31 mouse cellular contexts compared by ENCODE assay signal in genomic region chr8:69752437-69752836, GRCm38 (mm10). TPM values are rescaled to one million over a fixed set of nuclear protein-coding genes. Genes with fewer than 3 reads are reported as not detected.
DNase-seq lines count a peak whose midpoint lies in the region; ATAC-seq lines count a peak whose summit lies in the region.
"Had no signal": no experiment of that assay in that cellular context is flagged by ENCODE, and none has a peak within 500 bp of the region (broad histone marks: within the 10 kb centered on the region; RNA-seq: fewer than 3 reads in every experiment).

No protein-coding gene starts in this region.

- H3K9me3 ChIP-seq in liver, embryonic 11.5 days (ENCODE audit: control insufficient read depth, low read length) = no peaks in the 10 kb centered on the region
- H3K9me3 ChIP-seq in liver, embryonic 13.5 days (replicated peaks) = no peaks in the 10 kb centered on the region
- H3K9me3 ChIP-seq in liver, embryonic 16.5 days (replicated peaks; ENCODE audit: control insufficient read depth, low read length) = no peaks in the 10 kb centered on the region
- H3K9me3 ChIP-seq: embryonic facial prominence, embryonic 10.5 days; embryonic facial prominence, embryonic 13.5 days; forebrain, embryonic 12.5 days; forebrain, embryonic 15.5 days; G1E; heart, embryonic 12.5 days; heart, embryonic 15.5 days; hindbrain, embryonic 15.5 days had no signal

- peak overlapping the region; percentile 54; the same call in 1 of the 2 replicates for H3K27ac ChIP-seq in liver, embryonic 11.5 days (ENCODE audit: low read depth, low read length)
- H3K27ac ChIP-seq in liver, embryonic 13.5 days = peak overlapping the region; percentile 73
- peak overlapping the region; percentile 63 for H3K27ac ChIP-seq in liver, embryonic 16.5 days (ENCODE audit: low read length)
- H3K27ac ChIP-seq: embryonic facial prominence, embryonic 10.5 days; embryonic facial prominence, embryonic 13.5 days; forebrain, embryonic 12.5 days; forebrain, embryonic 15.5 days; heart, embryonic 15.5 days; hindbrain, embryonic 15.5 days had no signal

- ATAC-seq in liver, embryonic 11.5 days (replicated peaks; ENCODE audit: low FRiP score) = no peak
- no peak for ATAC-seq in liver, embryonic 13.5 days (ENCODE audit: low read depth)
- no peak for ATAC-seq in liver, embryonic 16.5 days (ENCODE audit: low read depth)
- peak; percentile 56 for ATAC-seq in megakaryocyte-erythroid progenitor cell, adult 5-6 weeks (replicated peaks; ENCODE audit: low FRiP score, low TSS enrichment, poor library complexity, severe bottlenecking)
- ATAC-seq: forebrain, embryonic 15.5 days had no signal

- no peak overlapping the region for H3K9ac ChIP-seq in liver, embryonic 11.5 days (ENCODE audit: low read depth, low read length)
- 0 out of 2 replicates have a peak overlapping the region, but pooled peaks have one; percentile 11 for H3K9ac ChIP-seq in liver, embryonic 13.5 days
- H3K9ac ChIP-seq in liver, embryonic 16.5 days (ENCODE audit: low read depth, low read length) = no peak overlapping the region
- H3K9ac ChIP-seq: embryonic facial prominence, embryonic 13.5 days; forebrain, embryonic 12.5 days; forebrain, embryonic 15.5 days; heart, embryonic 12.5 days; heart, embryonic 15.5 days; hindbrain, embryonic 15.5 days had no signal

- no peak overlapping the region for H3K4me2 ChIP-seq in liver, embryonic 11.5 days
- H3K4me2 ChIP-seq in liver, embryonic 13.5 days = no peak overlapping the region
- H3K4me2 ChIP-seq in liver, embryonic 16.5 days (ENCODE audit: low read depth, low read length) = no peak overlapping the region
- H3K4me2 ChIP-seq: embryonic facial prominence, embryonic 13.5 days; forebrain, embryonic 12.5 days; forebrain, embryonic 15.5 days; heart, embryonic 12.5 days; heart, embryonic 15.5 days; hindbrain, embryonic 15.5 days had no signal

- peaks cover 7% of the 10 kb centered on the region; the same call in 1 of the 2 replicates for H3K36me3 ChIP-seq in liver, embryonic 11.5 days (ENCODE audit: control insufficient read depth, insufficient read depth, low read length)
- H3K36me3 ChIP-seq in liver, embryonic 13.5 days = peaks cover 12% of the 10 kb centered on the region
- H3K36me3 ChIP-seq in liver, embryonic 16.5 days (ENCODE audit: control insufficient read depth, insufficient read depth) = 0 out of 2 replicates have a peak, but pooled peaks cover 2% of the 10 kb centered on the region

- 67% methylated on average over 2 of the region's 2 CpGs for WGBS in liver, embryonic 11.5 days
- 25% methylated on average over 2 of the region's 2 CpGs for WGBS in liver, embryonic 13.5 days (ENCODE audit: insufficient replicate concordance)
- 43% methylated on average over 2 of the region's 2 CpGs for WGBS in liver, embryonic 16.5 days (ENCODE audit: insufficient replicate concordance)

- peaks cover 15% of the 10 kb centered on the region for H3K4me1 ChIP-seq in liver, embryonic 11.5 days (replicated peaks; ENCODE audit: control insufficient read depth, insufficient read depth, low read length)
- H3K4me1 ChIP-seq in liver, embryonic 13.5 days (replicated peaks) = peaks cover 49% of the 10 kb centered on the region
- peaks cover 29% of the 10 kb centered on the region for H3K4me1 ChIP-seq in liver, embryonic 16.5 days (ENCODE audit: control insufficient read depth, low read depth, low read length)

- no peaks in the 10 kb centered on the region for H3K27me3 ChIP-seq in liver, embryonic 11.5 days (replicated peaks; ENCODE audit: control insufficient read depth, insufficient read depth, low read length)
- no peaks in the 10 kb centered on the region for H3K27me3 ChIP-seq in liver, embryonic 13.5 days
- H3K27me3 ChIP-seq in liver, embryonic 16.5 days (ENCODE audit: control insufficient read depth, insufficient read depth, low read depth, low read length) = no peaks in the 10 kb centered on the region
- H3K27me3 ChIP-seq: CH12.LX; embryonic facial prominence, embryonic 13.5 days; forebrain, embryonic 12.5 days; forebrain, embryonic 15.5 days; heart, embryonic 12.5 days; heart, embryonic 15.5 days; hindbrain, embryonic 15.5 days had no signal

- no peak overlapping the region for H3K4me3 ChIP-seq in liver, embryonic 11.5 days (ENCODE audit: low read depth, low read length)
- H3K4me3 ChIP-seq in liver, embryonic 13.5 days (replicated peaks) = no peak overlapping the region
- H3K4me3 ChIP-seq in liver, embryonic 16.5 days (ENCODE audit: low read depth, low read length) = no peak overlapping the region
- H3K4me3 ChIP-seq: embryonic facial prominence, embryonic 10.5 days; embryonic facial prominence, embryonic 13.5 days; erythroblast, embryonic 14.5 days; forebrain, embryonic 12.5 days; forebrain, embryonic 15.5 days; heart, embryonic 12.5 days; heart, embryonic 15.5 days; hindbrain, embryonic 15.5 days had no signal

- DNase-seq in liver, embryonic 11.5 days (ENCODE audit: low spot score) = no peak
- no peak for DNase-seq in liver
- DNase-seq in liver, embryonic 13.5 days = no peak
- no peak for DNase-seq in urinary bladder, postnatal 4 days (ENCODE audit: low spot score in 2 of 2)
- no peak for DNase-seq in layer of hippocampus, postnatal 10 days (ENCODE audit: low spot score in 2 of 2)
- DNase-seq in cerebellum, postnatal 14 days = no peak
- DNase-seq: adrenal gland, adult 2 months; adrenal gland, postnatal 14 days; B cell, adult 2 months; cerebellum, adult 11-12 months; cerebellum, adult 9-10 months; cerebellum, postnatal 25 days; embryo, embryonic 11 days; gastrocnemius, postnatal 25 days; heart, adult 18-20 months; heart, postnatal 10 days; heart, postnatal 4 days had no signal

RNA-seq across cellular contexts. Expression of gene Zfp963, which starts 2.7 kb away (rescaled TPM):
- polyA plus RNA-seq in liver, embryonic 11.5 days (2014; fragmentation: Nextera tagmentation; extraction: Ambion mirVana) = 3.8 and 4.1 TPM in 2 replicates
- polyA plus RNA-seq in liver, embryonic 13.5 days (2015; fragmentation: Nextera tagmentation; extraction: Ambion mirVana) = 2.2 and 2.3 TPM in 2 replicates
- 2.9 and 3.1 TPM in 2 replicates for polyA plus RNA-seq in liver, embryonic 16.5 days (2015; fragmentation: Nextera tagmentation; extraction: Ambion mirVana)
- 6.0 and 6.7 TPM in 2 replicates for total RNA-seq in megakaryocyte-erythroid progenitor cell, adult 5-6 weeks (2014; fragmentation: Nextera tagmentation)
- total RNA-seq in megakaryocyte-erythroid progenitor cell, adult 5-6 weeks (2017) = 5.0 and 7.4 TPM in 2 replicates
- total RNA-seq in layer of hippocampus, postnatal 10 days (2021) = 1 to 10 TPM; 4.7 to 6.7 TPM

RNA-seq across cellular contexts. Expression of gene Gm20422, which starts 22.2 kb away (rescaled TPM):
- polyA plus RNA-seq in liver, embryonic 11.5 days (2014; fragmentation: Nextera tagmentation; extraction: Ambion mirVana) = 0.57 and 0.70 TPM in 2 replicates
- polyA plus RNA-seq in liver, embryonic 13.5 days (2015; fragmentation: Nextera tagmentation; extraction: Ambion mirVana) = 0.28 and 0.63 TPM in 2 replicates
- 0.79 TPM in 1 of 2 replicates, not detected in the other for polyA plus RNA-seq in liver, embryonic 16.5 days (2015; fragmentation: Nextera tagmentation; extraction: Ambion mirVana)
- 1.3 TPM in 1 of 2 replicates, not detected in the other for total RNA-seq in megakaryocyte-erythroid progenitor cell, adult 5-6 weeks (2014; fragmentation: Nextera tagmentation)
- not detected in 2 replicates for total RNA-seq in megakaryocyte-erythroid progenitor cell, adult 5-6 weeks (2017)
- total RNA-seq in layer of hippocampus, postnatal 10 days (2021) = under 1 TPM in 1 of 2 experiments, not detected in 1; 0.91 TPM
- total RNA-seq: common myeloid progenitor, adult 5-6 weeks had no signal
- polyA plus RNA-seq: embryonic facial prominence, embryonic 13.5 days; erythroblast, embryonic 14.5 days; forebrain, embryonic 15.5 days; gonadal fat pad, adult 2 months; heart, embryonic 12.5 days; hindbrain, embryonic 15.5 days had no signal

RNA-seq across cellular contexts. Expression of gene Atp13a1, which starts 38.5 kb away (rescaled TPM):
- polyA plus RNA-seq in liver, embryonic 11.5 days (2014; fragmentation: Nextera tagmentation; extraction: Ambion mirVana) = 53.4 and 54.2 TPM in 2 replicates
- 20.1 and 22.0 TPM in 2 replicates for polyA plus RNA-seq in liver, embryonic 13.5 days (2015; fragmentation: Nextera tagmentation; extraction: Ambion mirVana)
- 18.6 and 20.9 TPM in 2 replicates for polyA plus RNA-seq in liver, embryonic 16.5 days (2015; fragmentation: Nextera tagmentation; extraction: Ambion mirVana)
- 48.8 and 58.1 TPM in 2 replicates for total RNA-seq in megakaryocyte-erythroid progenitor cell, adult 5-6 weeks (2014; fragmentation: Nextera tagmentation)
- 13.7 and 23.2 TPM in 2 replicates for total RNA-seq in megakaryocyte-erythroid progenitor cell, adult 5-6 weeks (2017)
- 10 to 100 TPM; 44.9 to 49.6 TPM for total RNA-seq in layer of hippocampus, postnatal 10 days (2021)

RNA-seq across cellular contexts. Expression of gene Zfp866, which starts 38.5 kb away (rescaled TPM):
- polyA plus RNA-seq in liver, embryonic 11.5 days (2014; fragmentation: Nextera tagmentation; extraction: Ambion mirVana) = 21.3 and 21.7 TPM in 2 replicates
- 7.2 and 8.3 TPM in 2 replicates for polyA plus RNA-seq in liver, embryonic 13.5 days (2015; fragmentation: Nextera tagmentation; extraction: Ambion mirVana)
- 7.7 and 8.6 TPM in 2 replicates for polyA plus RNA-seq in liver, embryonic 16.5 days (2015; fragmentation: Nextera tagmentation; extraction: Ambion mirVana)
- 26.3 and 29.8 TPM in 2 replicates for total RNA-seq in megakaryocyte-erythroid progenitor cell, adult 5-6 weeks (2014; fragmentation: Nextera tagmentation)
- total RNA-seq in megakaryocyte-erythroid progenitor cell, adult 5-6 weeks (2017) = 23.4 and 25.7 TPM in 2 replicates
- total RNA-seq in layer of hippocampus, postnatal 10 days (2021) = 10 to 100 TPM; 30.8 to 32.6 TPM

RNA-seq across cellular contexts. Expression of gene Zfp869, which starts 41.9 kb away (rescaled TPM):
- polyA plus RNA-seq in liver, embryonic 11.5 days (2014; fragmentation: Nextera tagmentation; extraction: Ambion mirVana) = 23.5 and 26.6 TPM in 2 replicates
- 12.3 and 14.0 TPM in 2 replicates for polyA plus RNA-seq in liver, embryonic 13.5 days (2015; fragmentation: Nextera tagmentation; extraction: Ambion mirVana)
- 9.7 and 10.6 TPM in 2 replicates for polyA plus RNA-seq in liver, embryonic 16.5 days (2015; fragmentation: Nextera tagmentation; extraction: Ambion mirVana)
- total RNA-seq in megakaryocyte-erythroid progenitor cell, adult 5-6 weeks (2014; fragmentation: Nextera tagmentation) = 16.3 and 25.8 TPM in 2 replicates
- total RNA-seq in megakaryocyte-erythroid progenitor cell, adult 5-6 weeks (2017) = 21.5 and 42.9 TPM in 2 replicates
- total RNA-seq in layer of hippocampus, postnatal 10 days (2021) = 10 to 100 TPM; 17.1 to 20.0 TPM
